Mouse (Mus musculus) lung, postnatal 0 days (tissue): ENCODE results near the gene Cap2.
A peak's percentile ranks its signal among the peaks of the same experiment; 100 is the strongest.

Source experiments
- CTCF ChIP-seq: IDR thresholded peaks from 2 replicates; pipeline ENCODE4 v1.5.1; 2016; ENCODE audit warnings: antibody characterized with exemption, mild to moderate bottlenecking
- EP300 ChIP-seq: IDR thresholded peaks from 2 replicates; pipeline ENCODE4 v1.6.1; 2016; ENCODE audit warnings: antibody characterized with exemption, mild to moderate bottlenecking, control low read depth

- TF ChIP-seq CTCF (no peak), EP300 (peak; percentile 65)
Observed at GRCm38 (mm10) chr13:46516183-46516582, 14.5 kb downstream of the Cap2 start.
